Mouse (Mus musculus) adrenal gland, postnatal 36 days (tissue): ENCODE measurements around the gene Cdhr5. TPM values are rescaled to one million over a fixed set of nuclear protein-coding genes. Genes with fewer than 3 reads are reported as not detected.
"Not testable (repeated sequence)": the region's sequence is repeated elsewhere in the genome, so short reads cannot be mapped to it uniquely, and the experiment has no call there.

ENCODE experiments used
- DNase-seq, 2 experiments: peaks; one replicate each; pipeline ENCODE4 v3.0.0; 2021; ENCODE audit warnings: mixed read lengths in 1 of 2
- total RNA-seq, 2 experiments: library from RNA; stranded (reverse); gene quantifications; 2 replicates each; pipeline ENCODE4 v1.2.3; 2021

The Cdhr5 gene
- total RNA-seq, 2 experiments from 2014 or later: 3.3 to 17.3 TPM

- DNase-seq: no peak
These were observed 1.4 kb upstream of the Cdhr5 start for GRCm38 (mm10) chr7:141277701-141278678.

- no peak for DNase-seq
These were observed 1.2 kb downstream of the Cdhr5 start for GRCm38 (mm10) chr7:141275356-141275755.

GRCm38 (mm10) chr7:141270631-141271030 lies 6.0 kb downstream of the Cdhr5 start:
- no peak for DNase-seq

DNA sequence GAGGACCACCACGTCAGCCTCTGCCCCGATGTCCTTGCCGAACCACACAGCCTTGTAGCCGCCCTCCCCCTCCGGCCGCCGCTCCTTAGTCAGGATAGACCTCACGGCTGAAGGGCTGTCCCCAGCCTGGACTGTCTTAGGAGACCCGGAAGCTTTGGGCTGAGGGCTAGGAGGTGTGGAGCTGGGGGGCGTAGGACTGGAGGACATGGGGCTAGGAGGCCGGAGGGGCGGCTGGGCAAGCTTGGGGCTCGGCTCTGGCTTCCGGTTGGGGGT lies 7.4 kb downstream of the Cdhr5 start:
- no peak for DNase-seq

DNA sequence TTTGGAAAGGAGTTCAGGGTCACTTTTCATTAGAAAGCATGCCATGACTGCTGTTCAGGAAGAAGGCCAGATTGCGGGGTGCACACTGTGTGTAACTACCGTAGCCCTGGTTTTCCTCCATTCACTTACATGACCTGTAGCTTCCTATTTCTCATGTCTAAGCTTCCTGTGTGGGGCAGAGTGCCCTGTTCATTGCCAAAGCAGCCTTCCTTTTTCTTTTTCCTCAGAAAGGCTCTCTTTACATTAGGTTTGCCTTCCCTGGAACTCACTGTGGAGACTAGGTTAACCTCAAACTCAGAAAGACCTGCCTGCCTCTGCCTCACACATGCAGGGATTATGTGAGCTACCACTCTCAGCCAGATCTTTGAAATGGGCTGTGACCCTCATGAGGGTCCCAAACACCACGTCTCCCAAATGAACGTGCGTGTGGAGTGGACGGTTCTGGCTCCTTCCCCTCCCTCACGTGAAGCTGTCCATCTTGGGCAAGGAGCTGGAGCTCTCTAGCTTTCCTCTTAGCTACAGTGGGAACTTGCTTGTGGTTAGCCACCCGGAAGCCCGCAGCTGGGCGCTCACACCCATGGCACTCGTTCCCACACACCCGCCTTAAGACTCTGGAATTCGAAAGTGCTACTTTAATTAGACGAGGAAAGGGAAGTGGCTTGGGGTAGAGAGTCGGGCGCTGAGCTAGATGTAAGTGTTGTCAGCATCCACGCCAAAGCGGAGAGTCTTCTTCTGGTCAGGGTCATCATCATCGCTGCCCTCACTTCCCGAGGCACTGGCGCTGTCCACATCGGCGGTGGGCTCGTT lies 7.9 kb downstream of the Cdhr5 start:
- no peak for DNase-seq

GRCm38 (mm10) chr7:141265739-141266561 lies 10.6 kb downstream of the Cdhr5 start, which contains the start of gene Irf7:
Gene Irf7, minus strand, starts transcription at chr7:141266481.
- peak; percentile 80 to 84 for DNase-seq

- no peak for DNase-seq
These were observed 11.2 kb downstream of the Cdhr5 start for GRCm38 (mm10) chr7:141265411-141265738.

GRCm38 (mm10) chr7:141264761-141265410 lies 11.7 kb downstream of the Cdhr5 start:
- DNase-seq: peak; percentile 70 to 76

DNA sequence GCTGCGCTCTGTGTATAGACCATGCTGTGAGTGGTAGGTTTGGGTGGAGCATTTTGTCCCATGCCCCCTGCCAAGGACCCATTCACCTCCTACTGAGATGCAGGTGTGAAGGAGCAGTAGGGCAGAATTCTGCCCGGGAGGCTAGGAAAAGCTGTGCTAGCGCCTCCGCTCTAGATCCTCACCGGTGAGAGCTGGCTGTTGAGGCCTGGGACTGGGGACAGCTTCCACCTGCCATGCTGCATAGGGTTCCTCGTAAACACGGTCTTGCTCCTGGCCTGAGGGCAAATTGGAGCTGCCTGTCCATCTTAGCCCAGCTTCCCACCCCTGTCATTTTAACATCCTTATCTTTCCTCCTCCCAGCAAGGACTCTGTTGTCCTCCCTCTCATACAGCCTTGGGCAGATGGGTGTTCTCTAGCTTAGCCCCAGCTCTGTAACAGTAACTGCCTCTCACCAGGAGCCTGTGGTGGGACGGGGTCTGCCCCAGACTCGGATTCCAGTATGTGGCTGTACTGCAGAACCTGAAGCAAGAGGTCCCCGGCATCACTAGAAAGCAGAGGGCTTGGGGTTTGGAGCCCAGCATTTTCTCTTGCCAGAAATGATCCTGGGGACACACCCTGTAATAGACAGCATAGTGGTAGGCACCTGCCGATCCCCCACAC lies 12.4 kb downstream of the Cdhr5 start:
- no peak for DNase-seq

DNA sequence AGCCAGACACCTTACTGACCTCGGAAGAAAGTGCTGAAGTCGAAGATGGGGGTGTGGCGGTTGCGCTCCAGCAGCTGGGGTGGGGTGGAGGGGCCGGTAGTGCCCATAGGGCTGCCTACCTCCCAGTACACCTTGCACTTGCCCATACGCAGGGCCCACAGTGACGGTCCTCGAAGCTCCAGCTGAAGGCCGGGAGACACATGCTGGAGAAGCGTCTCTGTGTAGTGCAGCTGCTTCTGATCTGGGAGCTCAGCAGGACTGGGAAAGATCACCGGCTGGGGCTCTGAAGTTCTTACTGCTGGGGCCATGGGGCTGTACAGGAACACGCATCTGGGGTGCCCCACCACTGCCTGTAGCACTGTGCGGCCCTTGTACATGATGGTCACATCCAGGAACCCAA lies 12.9 kb downstream of the Cdhr5 start:
- no peak for DNase-seq

DNA sequence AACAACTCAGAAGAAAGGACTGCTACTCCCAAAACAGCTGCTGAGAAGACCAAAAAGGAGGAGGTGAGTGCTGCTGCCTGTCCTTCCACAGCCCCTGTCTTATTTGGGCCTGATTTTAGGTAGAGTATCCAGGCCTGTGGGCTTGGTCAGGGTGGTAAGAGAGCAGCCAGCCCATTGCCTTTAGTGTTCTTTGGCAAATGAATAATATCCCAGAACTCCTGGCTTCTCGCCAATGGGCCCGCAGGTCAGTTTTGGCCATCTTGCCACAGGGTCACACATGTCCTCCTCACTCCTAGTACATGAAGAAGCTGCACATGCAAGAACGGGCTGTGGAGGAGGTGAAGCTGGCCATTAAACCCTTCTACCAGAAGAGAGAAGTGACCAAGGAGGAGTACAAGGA lies 15.1 kb downstream of the Cdhr5 start:
- DNase-seq: no peak

- no peak for DNase-seq
These were observed 20.4 kb downstream of the Cdhr5 start for GRCm38 (mm10) chr7:141256159-141256558.

DNA sequence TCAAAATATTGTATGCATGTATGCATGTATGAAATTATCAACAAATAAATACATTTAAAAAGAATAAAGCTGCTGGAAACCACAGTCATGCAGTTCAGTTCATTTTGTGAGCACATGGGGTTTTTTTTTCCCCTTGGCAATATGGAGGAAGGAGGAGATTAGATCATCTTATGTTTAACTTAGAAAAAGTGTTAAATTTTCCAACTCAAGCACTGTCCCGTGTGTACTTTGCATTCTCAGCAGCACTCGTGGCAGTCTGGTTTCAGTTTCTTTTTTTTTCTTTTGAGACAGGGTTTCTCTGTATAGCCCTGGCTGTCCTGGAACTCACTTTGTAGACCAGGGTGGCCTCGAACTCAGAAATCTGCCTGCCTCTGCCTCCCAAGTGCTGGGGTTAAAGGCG lies 26.1 kb downstream of the Cdhr5 start:
- not testable (repeated sequence) for DNase-seq

- DNase-seq: no peak
These were observed 45.0 kb downstream of the Cdhr5 start for GRCm38 (mm10) chr7:141231551-141231950.

- DNase-seq: no peak
These were observed 45.5 kb downstream of the Cdhr5 start for GRCm38 (mm10) chr7:141231111-141231510.

DNA sequence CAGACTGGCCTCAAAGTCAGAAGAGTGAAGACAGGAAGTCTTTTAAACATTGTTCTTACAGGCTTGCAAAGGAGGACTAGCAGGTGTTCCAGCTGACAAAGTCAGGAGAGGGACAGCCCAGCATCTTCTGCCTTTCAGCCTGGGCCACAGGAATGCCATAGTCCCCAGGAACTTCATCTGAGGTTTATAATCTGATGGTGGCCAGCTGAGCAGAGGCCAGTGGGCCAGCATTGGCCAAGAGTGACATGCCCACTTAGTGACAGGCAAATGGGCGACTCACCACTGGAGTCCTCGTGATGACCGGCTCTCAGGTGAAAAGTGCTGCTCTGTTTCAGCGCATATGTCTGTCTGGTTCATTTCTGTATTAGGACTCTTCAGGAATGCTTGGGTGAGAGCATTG lies 46.0 kb downstream of the Cdhr5 start:
- DNase-seq: no peak

DNA sequence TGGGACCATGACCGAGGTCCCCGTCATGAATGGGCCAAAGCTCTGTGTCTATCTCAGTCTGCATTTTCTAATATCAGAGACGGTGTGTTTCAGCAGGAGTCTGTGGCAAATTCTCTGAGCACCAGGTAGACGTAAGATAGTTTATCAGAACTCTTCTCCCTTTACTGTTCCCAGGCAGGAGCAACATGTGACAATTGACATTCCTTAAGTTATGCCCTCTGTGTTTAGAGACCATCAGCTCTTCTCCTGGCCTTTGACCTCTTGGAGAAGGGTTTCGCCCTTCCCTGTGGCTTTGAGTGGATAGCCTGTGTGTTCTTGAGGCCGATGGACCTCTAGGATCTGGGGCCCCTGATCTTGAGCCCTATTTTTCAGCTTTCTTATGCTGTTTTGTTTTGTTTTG lies 46.9 kb downstream of the Cdhr5 start:
- DNase-seq: no peak

DNA sequence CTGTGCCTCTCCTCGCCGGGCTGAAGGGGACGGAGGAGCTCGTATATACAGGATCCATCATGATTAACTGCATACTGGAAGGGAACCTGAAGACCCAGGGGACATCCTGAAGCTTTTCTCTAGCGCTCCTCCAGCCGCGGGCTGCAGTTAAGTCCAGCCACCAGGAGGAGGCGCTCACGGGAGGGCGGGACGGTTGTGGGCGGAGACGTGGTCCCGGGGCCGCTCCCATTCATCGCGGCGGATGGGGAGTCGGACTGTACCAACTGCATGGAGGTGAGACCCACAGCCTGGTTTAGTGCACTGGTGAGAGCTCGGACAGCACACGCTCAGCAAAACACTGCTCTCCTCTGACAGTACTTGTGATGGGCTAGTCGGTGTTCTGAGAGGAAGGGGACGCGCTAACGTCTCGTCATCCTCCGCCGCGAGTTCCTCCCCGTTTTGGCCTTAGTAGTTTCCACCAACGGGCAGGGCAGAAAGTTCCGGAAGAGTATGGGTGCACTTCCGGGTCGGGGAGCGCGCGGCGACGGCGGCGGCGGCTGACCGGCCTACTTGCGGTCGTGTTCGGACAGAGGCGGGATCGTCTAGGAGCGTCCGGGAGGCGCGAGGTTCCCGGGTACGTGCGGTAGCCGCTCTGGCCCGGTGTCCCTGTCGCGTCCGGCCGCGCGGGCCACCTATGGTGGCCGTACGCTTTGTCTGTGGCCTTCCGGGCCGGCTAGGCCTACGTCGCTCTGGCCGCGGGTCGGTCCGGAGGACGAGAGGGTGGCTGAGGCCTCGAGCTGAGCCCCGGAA lies 48.1 kb downstream of the Cdhr5 start, which contains the start of gene Phrf1:
Phrf1 (plus strand) TSS at position 506 of the 789 bp plus-strand sequence.
- DNase-seq: peak; percentile 93

- no peak for DNase-seq
These were observed 48.8 kb downstream of the Cdhr5 start for GRCm38 (mm10) chr7:141227796-141228195.

GRCm38 (mm10) chr7:141226535-141226934 lies 50.1 kb downstream of the Cdhr5 start:
- DNase-seq: no peak
